Mouse (Mus musculus) left cerebral cortex, adult 11 months (tissue): ENCODE measurements around the gene Dcun1d3.

Experiments used
- DNase-seq: peaks from one replicate; pipeline ENCODE4 v3.0.0; 2022; ENCODE audit warnings: low spot score

Dcun1d3 gene

GRCm38 (mm10) chr7:119873050-119873449, 23.0 kb downstream of the Dcun1d3 start:
- no peak for DNase-seq

GRCm38 (mm10) chr7:119872204-119872603, 23.9 kb downstream of the Dcun1d3 start:
- no peak for DNase-seq

- DNase-seq: no peak
These were observed 30.0 kb downstream of the Dcun1d3 start for GRCm38 (mm10) chr7:119866136-119866535.

DNA sequence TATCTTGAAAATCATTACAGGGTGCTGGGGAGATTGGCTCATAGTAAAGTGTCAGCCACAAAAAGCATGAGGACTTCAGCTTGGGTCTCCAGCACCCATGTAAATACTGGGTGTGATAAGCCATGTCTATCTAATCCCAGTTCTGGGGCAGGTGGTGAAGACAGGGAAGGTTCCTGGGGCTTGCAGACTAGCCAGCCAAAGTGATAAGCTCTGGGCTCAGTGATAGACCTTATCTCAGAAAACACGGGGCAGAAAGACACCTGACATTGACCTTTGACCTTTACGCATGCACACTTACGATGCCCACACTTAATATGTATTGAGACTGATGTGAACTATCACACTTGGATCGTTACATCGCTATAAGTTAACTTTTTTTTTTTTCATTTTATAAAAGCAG, 31.6 kb downstream of the Dcun1d3 start:
- DNase-seq: no peak

DNA sequence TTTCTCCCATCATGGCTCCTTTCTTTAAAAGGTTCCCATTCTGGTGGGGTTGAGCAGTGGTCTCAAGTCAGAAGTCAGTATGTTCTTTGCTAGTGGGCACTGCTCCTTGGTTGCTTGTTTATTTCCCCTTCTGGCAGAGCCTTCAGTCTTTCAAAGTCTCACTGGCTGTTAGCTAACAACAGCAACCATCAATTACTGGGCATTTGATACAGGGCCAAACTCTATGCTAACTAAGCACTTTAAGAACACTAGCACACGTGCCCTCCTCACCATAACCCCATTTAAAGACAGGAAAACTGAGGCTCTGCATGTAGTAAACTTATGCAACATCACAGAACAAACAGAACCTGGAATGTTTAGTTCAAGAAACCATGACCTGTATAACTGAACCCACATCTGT, 33.9 kb downstream of the Dcun1d3 start:
- DNase-seq: no peak

- no peak for DNase-seq
These were observed 34.6 kb downstream of the Dcun1d3 start for GRCm38 (mm10) chr7:119861335-119862091.

GRCm38 (mm10) chr7:119860971-119861334, 35.1 kb downstream of the Dcun1d3 start:
- DNase-seq: no peak

- DNase-seq: no peak
These were observed 35.5 kb downstream of the Dcun1d3 start for GRCm38 (mm10) chr7:119860554-119860953.

GRCm38 (mm10) chr7:119860116-119860515, 36.0 kb downstream of the Dcun1d3 start:
- no peak for DNase-seq

GRCm38 (mm10) chr7:119859476-119859875, 36.6 kb downstream of the Dcun1d3 start:
- no peak for DNase-seq

DNA sequence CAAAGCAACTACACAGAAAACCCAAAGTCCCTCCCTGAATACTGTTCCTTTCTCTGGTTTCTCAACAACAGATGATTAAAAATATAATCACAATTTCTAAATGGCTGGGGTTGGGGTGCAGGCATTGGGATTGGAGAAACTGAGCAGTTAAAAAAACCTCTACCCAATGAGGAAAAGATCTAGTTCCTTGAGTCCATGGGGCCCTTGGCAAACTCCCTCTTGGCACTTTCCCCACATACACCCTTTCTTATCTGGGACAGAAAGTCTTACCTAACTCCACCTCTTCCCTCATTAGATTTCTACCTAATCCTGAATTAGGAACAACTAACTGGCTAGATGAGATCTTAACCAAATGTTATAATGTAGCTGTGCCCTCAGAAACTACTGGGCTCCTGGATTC, 41.1 kb downstream of the Dcun1d3 start:
- DNase-seq: no peak

GRCm38 (mm10) chr7:119854362-119854761, 41.7 kb downstream of the Dcun1d3 start:
- DNase-seq: no peak

GRCm38 (mm10) chr7:119853186-119853585, 42.9 kb downstream of the Dcun1d3 start:
- no peak for DNase-seq

DNA sequence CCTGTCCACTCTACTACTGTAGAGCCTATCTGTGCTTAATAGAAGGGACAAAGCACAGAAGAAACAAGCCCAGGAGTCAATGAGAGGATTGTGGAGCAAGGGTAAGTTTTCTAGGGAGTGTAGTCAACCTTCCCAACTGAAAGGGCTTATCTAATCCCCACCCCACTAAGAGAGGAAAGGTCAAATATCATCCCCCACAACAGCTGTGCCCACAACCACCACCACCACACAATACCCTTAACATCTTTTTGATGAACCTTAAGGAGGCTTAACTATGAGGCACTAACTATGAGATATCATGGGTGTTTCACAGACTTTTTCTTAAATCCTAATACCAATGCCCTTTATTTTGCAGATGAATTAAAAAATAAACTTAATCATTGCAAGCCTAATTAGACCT, 43.6 kb downstream of the Dcun1d3 start:
- DNase-seq: no peak

GRCm38 (mm10) chr7:119850737-119851136, 45.4 kb downstream of the Dcun1d3 start:
- DNase-seq: no peak

DNA sequence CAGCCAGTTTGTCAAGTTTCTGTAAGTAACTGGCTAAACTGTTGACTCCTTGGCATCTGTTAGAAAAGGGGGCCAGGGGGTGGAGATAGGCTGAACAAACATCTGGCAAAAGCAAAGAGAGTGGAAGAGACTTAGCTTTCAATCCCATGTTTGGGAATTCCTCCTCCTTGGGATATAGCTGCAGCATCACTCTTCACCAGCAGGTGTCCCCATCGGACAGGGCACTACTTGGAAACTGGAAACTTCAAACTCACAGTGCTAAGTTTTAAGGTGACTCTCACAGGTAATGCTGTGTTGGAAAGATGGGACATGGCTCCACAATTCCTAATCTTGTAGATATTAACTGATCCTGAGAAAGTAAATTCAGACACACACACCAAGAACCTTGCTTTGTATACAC, 47.0 kb downstream of the Dcun1d3 start:
- peak; percentile 56 for DNase-seq

DNA sequence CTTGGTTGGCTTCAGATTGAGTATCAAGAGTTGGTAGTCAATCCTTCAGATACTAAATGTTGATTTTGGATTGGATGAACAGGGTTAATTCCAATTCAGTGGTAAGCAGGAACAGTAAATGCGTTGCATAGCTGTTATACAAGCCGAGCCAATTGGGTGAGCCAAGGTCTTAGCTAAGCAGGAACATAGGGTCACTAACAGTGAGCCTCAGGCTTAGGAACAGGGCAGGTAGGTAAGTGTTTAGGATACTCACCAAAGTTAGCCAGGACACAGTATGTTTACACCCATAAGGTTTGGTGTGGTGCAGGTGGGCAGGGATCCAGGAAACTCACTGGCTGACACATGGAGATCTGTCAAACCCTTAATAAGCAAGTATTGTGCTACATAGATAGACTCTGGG, 48.7 kb downstream of the Dcun1d3 start:
- DNase-seq: no peak

GRCm38 (mm10) chr7:119845541-119845940, 50.6 kb downstream of the Dcun1d3 start:
- DNase-seq: no peak

- no peak for DNase-seq
These were observed 54.2 kb downstream of the Dcun1d3 start for GRCm38 (mm10) chr7:119841820-119842449.

DNA sequence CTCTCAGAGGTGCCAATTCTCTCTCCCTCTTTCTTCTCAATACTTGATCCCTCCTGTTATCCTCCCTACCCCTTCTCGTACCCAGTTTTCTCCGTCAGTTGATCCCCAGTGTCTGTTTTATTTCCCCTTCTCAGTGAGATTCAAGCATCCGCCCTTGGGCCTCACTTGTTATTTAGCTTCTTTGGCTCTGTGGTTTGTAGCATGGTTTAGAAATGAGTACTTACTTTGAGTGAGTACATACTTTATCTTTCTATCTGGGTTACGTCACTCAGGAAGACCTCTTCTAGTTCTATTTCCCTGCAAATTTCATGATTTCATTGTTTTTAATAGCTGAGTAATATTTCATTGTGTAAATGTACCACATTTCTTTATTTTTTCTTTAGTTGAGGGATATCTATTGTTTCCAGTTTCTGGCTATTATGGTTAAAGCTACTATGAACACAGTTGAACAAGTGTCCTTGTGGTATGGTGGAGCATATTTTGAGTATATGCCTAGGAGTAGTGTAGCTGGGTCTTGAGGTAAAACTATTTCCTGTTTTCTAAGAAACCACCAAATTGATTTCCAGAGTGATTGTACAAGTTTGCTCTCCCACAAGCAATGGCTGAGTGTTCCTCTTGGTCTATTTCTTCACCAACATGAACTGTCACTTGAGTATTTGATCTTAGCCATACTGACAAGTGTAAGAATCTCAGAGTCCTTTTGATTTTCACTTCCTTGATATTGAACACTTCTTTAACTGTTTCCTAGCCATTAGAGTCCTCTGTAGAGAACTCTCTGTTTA, 59.9 kb downstream of the Dcun1d3 start:
- DNase-seq: no peak

DNA sequence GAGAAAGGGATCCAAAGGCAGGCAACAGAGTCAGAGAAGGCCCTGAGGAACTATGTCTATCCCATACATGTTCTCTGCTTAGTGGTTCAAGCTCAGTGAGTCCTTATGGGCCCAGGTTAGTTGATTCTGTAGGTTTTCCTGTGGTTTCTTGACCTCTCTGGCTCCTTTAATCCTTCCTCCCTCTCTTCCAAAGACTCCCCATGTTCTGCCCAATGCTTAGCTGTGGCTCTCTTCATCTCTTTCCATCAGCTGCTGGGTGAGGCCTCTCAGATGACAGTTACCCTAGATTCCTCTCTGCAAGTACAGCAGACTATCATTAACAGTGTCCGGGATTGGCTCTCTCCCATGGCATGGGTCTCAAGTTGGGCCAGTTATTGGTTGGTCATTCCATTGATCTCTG, 60.7 kb downstream of the Dcun1d3 start:
- DNase-seq: no peak

DNA sequence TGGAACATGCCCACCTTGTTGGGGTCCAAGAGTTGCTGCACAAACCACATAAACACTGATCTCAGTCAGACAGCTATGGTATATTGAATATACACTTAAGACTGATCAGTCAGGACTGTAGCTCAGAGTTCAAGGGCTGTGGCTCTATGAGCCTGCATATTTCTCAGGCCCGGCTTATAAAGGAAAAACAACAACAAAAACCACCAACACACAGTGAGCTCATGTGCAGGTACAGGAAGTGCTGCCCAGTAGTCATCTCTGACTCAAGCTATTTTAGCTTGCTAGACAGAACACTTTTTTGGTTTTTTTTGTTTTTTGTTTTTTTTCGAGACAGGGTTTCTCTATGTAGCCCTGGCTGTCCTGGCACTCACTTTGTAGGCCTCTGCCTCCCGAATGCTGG, 87.4 kb downstream of the Dcun1d3 start:
- no peak for DNase-seq

- no peak for DNase-seq
These were observed 88.7 kb downstream of the Dcun1d3 start for GRCm38 (mm10) chr7:119807396-119807795.
